Comparison of ENCODE assay signal across 17 mouse cellular contexts in genomic region chr12:82714284-82714683, GRCm38 (mm10).
"Had no signal": no experiment of that assay in that cellular context is flagged by ENCODE, and none has a peak within 500 bp of the region (broad histone marks: within the 10 kb centered on the region; RNA-seq: fewer than 3 reads in every experiment).

No protein-coding gene starts in this region.

- DNase-seq: retina, postnatal 1 day; right cerebral cortex, adult 18-20 months; right cerebral cortex, postnatal 14 days; right cerebral cortex, postnatal 25 days; right cerebral cortex, postnatal 4 days; spleen, adult 18-20 months; thymus, adult 18-20 months; thymus, adult 2 months; thymus, postnatal 14 days; thymus, postnatal 25 days; thymus, postnatal 36 days; thymus, postnatal 4 days had no signal

- H3K27me3 ChIP-seq: neural tube, embryonic 12.5 days; neural tube, embryonic 13.5 days; neural tube, embryonic 15.5 days; stomach, embryonic 15.5 days had no signal

- H3K9ac ChIP-seq: neural tube, embryonic 12.5 days; neural tube, embryonic 13.5 days; neural tube, embryonic 15.5 days; stomach, embryonic 15.5 days had no signal

- H3K27ac ChIP-seq: neural tube, embryonic 12.5 days; neural tube, embryonic 13.5 days; neural tube, embryonic 15.5 days; stomach, embryonic 15.5 days; stomach, postnatal 0 days had no signal

- H3K4me1 ChIP-seq: neural tube, embryonic 12.5 days; neural tube, embryonic 13.5 days; neural tube, embryonic 15.5 days; stomach, embryonic 15.5 days had no signal

- H3K4me2 ChIP-seq: neural tube, embryonic 12.5 days; neural tube, embryonic 13.5 days; neural tube, embryonic 15.5 days; stomach, embryonic 15.5 days had no signal

- H3K9me3 ChIP-seq: neural tube, embryonic 12.5 days; neural tube, embryonic 13.5 days; neural tube, embryonic 15.5 days; stomach, embryonic 15.5 days had no signal

- H3K4me3 ChIP-seq: neural tube, embryonic 12.5 days; neural tube, embryonic 13.5 days; neural tube, embryonic 15.5 days; stomach, embryonic 15.5 days had no signal

- H3K36me3 ChIP-seq: neural tube, embryonic 12.5 days; neural tube, embryonic 13.5 days; neural tube, embryonic 15.5 days; stomach, embryonic 15.5 days had no signal
